Mouse (Mus musculus) liver, embryonic 14.5 days (tissue): Measurements from ENCODE around the gene Il5ra. TPM values are rescaled to one million over a fixed set of nuclear protein-coding genes. Genes with fewer than 3 reads are reported as not detected.

Experiments used
- ATAC-seq: fragments of 200-750 bp; cut with Nextera tagmentation; 2 replicates; pipeline ENCODE4 v1.8.0; 2017; ENCODE audit warnings: moderate number of reproducible peaks, mild to moderate bottlenecking, moderate library complexity; ENCODE audit not compliant: insufficient read depth
- DNase-seq, 3 experiments: peaks; one replicate each; pipeline ENCODE4 v3.0.0-alpha.2; 2012 to 2013; ENCODE audit warnings: low read depth in 3 of 3, low spot score in 3 of 3
- H3K27ac ChIP-seq: fragments of 300-500 bp; sonication (generic); 2 replicates; pipeline ENCODE4 v1.5.1; 2014; ENCODE audit warnings: moderate library complexity, mild to moderate bottlenecking, control low read depth, inconsistent platforms
- H3K27me3 ChIP-seq: fragments of 300-500 bp; sonication (generic); 2 replicates; pipeline ENCODE4 v1.6.1; 2014; ENCODE audit warnings: mild to moderate bottlenecking, low read length, moderate library complexity; ENCODE audit not compliant: control insufficient read depth, insufficient read depth
- H3K36me3 ChIP-seq: fragments of 300-500 bp; sonication (generic); replicated peaks from 2 replicates; pipeline ENCODE4 v1.6.1; 2014; ENCODE audit warnings: low read depth; ENCODE audit not compliant: control insufficient read depth, insufficient read depth
- H3K4me1 ChIP-seq, 2 experiments: fragments of 200-500 bp in 1 of 2; fragments of 300-500 bp in 1 of 2; sonication (generic) in 1 of 2; replicated peaks; 2 replicates each; pipeline ENCODE4 v1.6.1; 2012 to 2014; ENCODE audit warnings: antibody characterized with exemption in 1 of 2, inconsistent platforms in 1 of 2, low read length in 1 of 2; ENCODE audit not compliant: control insufficient read depth in 2 of 2, insufficient read depth in 2 of 2
- H3K4me2 ChIP-seq: fragments of 300-500 bp; sonication (generic); 2 replicates; pipeline ENCODE4 v1.6.1; 2014; ENCODE audit warnings: low read depth, mild to moderate bottlenecking, control low read depth, moderate library complexity
- H3K4me3 ChIP-seq, 2 experiments: fragments of 200-500 bp in 1 of 2; fragments of 300-500 bp in 1 of 2; sonication (generic) in 1 of 2; 2 replicates each; pipeline ENCODE4 v1.5.1; 2012 to 2014; ENCODE audit warnings: low read depth in 2 of 2, low read length in 2 of 2, mild to moderate bottlenecking in 2 of 2, control low read depth in 1 of 2, inconsistent platforms in 1 of 2, moderate library complexity in 1 of 2; ENCODE audit not compliant: insufficient read depth in 1 of 2
- H3K9ac ChIP-seq: fragments of 300-500 bp; sonication (generic); replicated peaks from 2 replicates; pipeline ENCODE4 v1.6.1; 2014; ENCODE audit warnings: mild to moderate bottlenecking, control low read depth, moderate library complexity
- H3K9me3 ChIP-seq: fragments of 300-500 bp; sonication (generic); 2 replicates; pipeline ENCODE4 v1.6.1; 2016; ENCODE audit warnings: low read length, mixed read lengths; ENCODE audit not compliant: control insufficient read depth
- CTCF ChIP-seq: IDR thresholded peaks from 2 replicates; pipeline ENCODE4 v1.5.1; 2016; ENCODE audit warnings: antibody characterized with exemption, low read depth, control low read depth
- EP300 ChIP-seq: IDR thresholded peaks from 2 replicates; pipeline ENCODE4 v1.6.1; 2016; ENCODE audit warnings: antibody characterized with exemption, low read depth
- WGBS: fragments of 180-500 bp; shearing (Covaris S2); extraction: QIAGEN DNeasy Blood & Tissue Kit; methylation state at CpG from one replicate; pipeline ENCODE4 v1.1.7; 2014; ENCODE audit not compliant: insufficient replicate concordance; 5-methylcytosine and 5-hydroxymethylcytosine counted together
- polyA plus RNA-seq, 2 experiments: library from polyadenylated mRNA; depleted of rRNA in 1 of 2; stranded (reverse) in 1 of 2; unstranded in 1 of 2; fragments of >200 nt; fragmentation: Nextera tagmentation in 1 of 2; extraction: Ambion mirVana in 1 of 2; gene quantifications; 2 replicates each; pipeline versions ENCODE4 v1.2.1 to v1.2.3; 2012 to 2014

The Il5ra gene
- polyA plus RNA-seq, 2 experiments = 0.09 to 0.13 TPM

DNA sequence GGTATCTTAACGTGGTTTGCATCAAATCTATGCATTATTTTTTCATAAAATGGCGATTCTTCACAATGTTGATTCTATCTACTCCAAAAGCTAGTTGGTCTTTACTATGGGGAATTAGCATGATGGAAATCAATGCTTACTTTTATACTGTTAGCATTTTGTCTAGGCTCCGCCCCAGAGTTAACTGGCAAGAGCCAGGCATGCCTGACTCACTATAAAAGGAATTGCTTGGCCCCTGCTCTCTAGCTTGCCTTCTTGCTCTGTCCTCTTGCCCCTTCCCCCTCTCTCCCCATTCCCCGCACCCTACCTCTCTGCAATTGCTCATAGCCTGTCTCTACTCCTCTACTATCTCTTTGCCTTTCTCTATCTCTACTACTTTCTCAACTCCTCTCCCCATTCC lies 17.9 kb upstream of the Il5ra start:
- 51% methylated on average over 4 of the region's 4 CpGs for WGBS
- H3K4me2 ChIP-seq = no peak overlapping the region
- H3K9ac ChIP-seq = no peak overlapping the region
- H3K27me3 ChIP-seq = no peaks in the 10 kb centered on the region
- H3K4me3 ChIP-seq = no peak overlapping the region
- H3K9me3 ChIP-seq = no peaks in the 10 kb centered on the region
- DNase-seq = no peak
- H3K36me3 ChIP-seq = peaks cover 4% of the 10 kb centered on the region
- peaks cover 3 to 6% of the 10 kb centered on the region in 2 experiments; a peak in 3 of 4 replicates for H3K4me1 ChIP-seq
- no peak for TF ChIP-seq CTCF
- no peak for TF ChIP-seq EP300
- no peak overlapping the region for H3K27ac ChIP-seq
- ATAC-seq = no peak

DNA sequence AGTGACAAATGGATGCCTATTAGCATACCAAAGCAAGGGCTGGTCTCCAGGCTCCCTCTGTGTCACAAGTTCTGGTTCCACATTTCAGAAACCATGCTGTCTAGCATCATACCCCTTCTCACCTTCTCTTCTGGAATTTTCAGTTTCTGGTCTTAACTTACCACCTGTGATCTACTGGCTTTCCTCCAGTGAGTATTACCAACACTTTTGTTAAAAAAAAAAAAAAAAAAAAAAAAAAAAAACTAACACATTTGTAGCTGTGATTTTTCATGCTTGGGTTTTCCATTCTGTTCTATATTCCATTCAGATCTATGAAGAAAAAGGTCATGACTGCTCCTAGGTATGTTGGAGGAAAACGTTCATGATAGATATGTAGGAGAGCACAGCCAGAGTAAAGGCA lies 17.1 kb upstream of the Il5ra start:
- TF ChIP-seq CTCF (no peak), EP300 (no peak)
- no peaks in the 10 kb centered on the region for H3K27me3 ChIP-seq
- no peak overlapping the region for H3K4me2 ChIP-seq
- H3K4me1 ChIP-seq = peaks cover 3 to 6% of the 10 kb centered on the region in 2 experiments; a peak in 3 of 4 replicates
- no peak overlapping the region for H3K4me3 ChIP-seq
- no peak for ATAC-seq
- H3K9me3 ChIP-seq = no peaks in the 10 kb centered on the region
- no peaks in the 10 kb centered on the region for H3K36me3 ChIP-seq
- no peak for DNase-seq
- WGBS = 42% methylated on average over 1 of the region's 1 CpGs
- H3K9ac ChIP-seq = no peak overlapping the region
- H3K27ac ChIP-seq = no peak overlapping the region

DNA sequence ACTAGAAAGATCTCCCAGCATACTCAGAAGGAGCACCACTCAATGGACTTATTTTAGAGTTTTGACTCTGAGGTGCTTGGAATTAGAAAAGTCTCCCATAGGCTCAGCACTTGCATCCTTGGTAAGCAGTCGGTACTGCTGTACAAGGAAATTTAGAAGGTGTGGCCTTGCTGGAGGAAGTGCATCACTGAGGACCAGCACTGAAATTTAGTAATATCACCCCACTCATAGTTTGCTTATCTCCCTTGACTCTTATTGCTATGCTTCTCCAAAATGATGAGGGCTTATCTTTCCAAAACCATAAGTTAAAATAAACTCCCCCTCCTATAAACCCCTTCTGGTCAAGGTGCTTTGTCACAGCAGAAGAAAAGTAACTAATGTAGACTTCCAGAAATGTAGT lies 12.6 kb upstream of the Il5ra start:
- no peaks in the 10 kb centered on the region for H3K36me3 ChIP-seq
- no peaks in the 10 kb centered on the region for H3K27me3 ChIP-seq
- no peaks in the 10 kb centered on the region; a peak in 2 of 4 replicates for H3K4me1 ChIP-seq
- TF ChIP-seq EP300 = no peak
- TF ChIP-seq CTCF = no peak
- H3K4me3 ChIP-seq = no peak overlapping the region
- 19% methylated on average over 1 of the region's 1 CpGs for whole genome bisulfite sequencing
- ATAC-seq = peak; percentile 43; the same call in 1 of the 2 replicates
- DNase-seq = no peak
- H3K9ac ChIP-seq = no peak overlapping the region
- H3K9me3 ChIP-seq = no peaks in the 10 kb centered on the region
- no peak overlapping the region for H3K27ac ChIP-seq
- H3K4me2 ChIP-seq = no peak overlapping the region

DNA sequence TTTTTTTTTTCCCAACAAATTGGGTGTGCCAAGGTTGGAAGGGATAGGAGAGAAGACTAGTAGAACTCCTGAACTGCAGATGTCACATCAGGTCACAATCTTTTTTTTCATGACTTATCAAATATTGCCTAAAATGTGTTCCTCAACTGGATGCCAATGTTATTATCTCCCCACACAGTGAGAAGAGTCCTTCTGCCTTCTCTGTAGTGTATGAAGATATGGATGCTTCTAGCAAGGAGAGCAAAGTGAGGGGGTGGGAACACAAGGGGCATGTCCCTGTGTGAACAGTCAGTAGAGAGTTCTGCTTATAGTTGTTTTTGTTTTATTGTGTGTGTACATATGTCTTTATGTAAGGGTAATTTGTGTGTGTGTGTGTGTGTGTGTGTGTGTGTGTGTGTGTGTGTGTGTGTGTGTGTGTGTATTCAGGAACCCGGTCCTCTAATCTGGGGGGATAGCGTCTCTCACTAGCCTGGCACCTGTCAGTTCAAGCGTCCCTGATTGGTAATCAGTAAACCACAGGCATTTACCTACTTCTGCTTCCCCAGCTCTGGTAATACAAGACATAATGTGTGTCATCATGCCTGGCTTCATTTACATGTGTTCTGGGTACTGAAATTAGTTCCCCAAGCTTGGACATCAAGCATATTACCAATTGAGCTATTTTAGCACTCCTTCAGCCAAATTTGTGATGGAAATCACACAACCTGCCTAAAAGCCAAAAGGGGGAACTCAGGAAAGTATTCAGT lies 11.8 kb upstream of the Il5ra start:
- ATAC-seq = no peak
- Histone ChIP-seq H3K9ac (no peak overlapping the region), H3K27ac (no peak overlapping the region), H3K9me3 (no peaks in the 10 kb centered on the region), H3K4me2 (no peak overlapping the region), H3K4me1 (no peaks in the 10 kb centered on the region; a peak in 2 of 4 replicates), H3K27me3 (no peaks in the 10 kb centered on the region), H3K36me3 (no peaks in the 10 kb centered on the region), H3K4me3 (no peak overlapping the region)
- WGBS = 30% methylated on average over 3 of the region's 3 CpGs
- no peak for TF ChIP-seq EP300
- no peak for TF ChIP-seq CTCF
- DNase-seq = no peak

DNA sequence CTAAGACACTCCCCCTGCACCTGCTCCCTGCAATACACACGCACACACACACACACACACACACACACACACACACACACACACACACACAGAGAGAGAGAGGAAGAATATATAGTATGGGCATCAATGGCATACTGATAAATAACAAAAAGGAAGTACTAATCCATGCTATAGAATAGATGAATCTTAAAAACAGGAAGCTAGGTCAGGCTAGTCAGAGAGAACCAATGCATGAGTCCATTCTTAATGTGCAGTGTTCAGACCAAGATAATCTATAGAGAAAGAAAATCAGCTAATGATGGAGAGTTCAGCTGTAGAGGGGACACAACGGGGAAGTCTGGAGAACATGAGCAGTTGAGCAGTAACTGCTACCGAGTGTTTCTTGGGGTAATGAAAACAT lies 9.5 kb upstream of the Il5ra start:
- no peak for TF ChIP-seq CTCF
- TF ChIP-seq EP300 = no peak
- no peaks in the 10 kb centered on the region for H3K36me3 ChIP-seq
- no peaks in the 10 kb centered on the region for H3K27me3 ChIP-seq
- DNase-seq (no peak), ATAC-seq (no peak)
- H3K9me3 ChIP-seq = no peaks in the 10 kb centered on the region
- 22% methylated on average over 3 of the region's 3 CpGs for WGBS
- H3K4me2 ChIP-seq = no peak overlapping the region
- no peak overlapping the region for H3K9ac ChIP-seq
- H3K4me1 ChIP-seq = no peaks in the 10 kb centered on the region; a peak in 2 of 4 replicates
- no peak overlapping the region for H3K27ac ChIP-seq
- H3K4me3 ChIP-seq = no peak overlapping the region
